ENCODE assay signal across 28 mouse cellular contexts in genomic region chr6:126337711-126338110, GRCm38 (mm10).
"Had no signal": no experiment of that assay in that cellular context is flagged by ENCODE, and none has a peak within 500 bp of the region (broad histone marks: within the 10 kb centered on the region; RNA-seq: fewer than 3 reads in every experiment).

No protein-coding gene starts in this region.

- DNase-seq: liver; liver, embryonic 13.5 days; liver, postnatal 0 days; lung, adult 18-20 months; lung, adult 2 months; lung, embryonic 14.5 days; lung, postnatal 10 days; lung, postnatal 14 days; lung, postnatal 36 days; lung, postnatal 4 days; midbrain, embryonic 14.5 days had no signal

- H3K4me1 ChIP-seq: limb, embryonic 13.5 days; limb, embryonic 15.5 days; liver, embryonic 12.5 days; liver, embryonic 13.5 days; liver, embryonic 15.5 days; lung, embryonic 15.5 days; megakaryocyte, embryonic 14.5 days; midbrain, embryonic 10.5 days; midbrain, embryonic 12.5 days; midbrain, embryonic 13.5 days; midbrain, embryonic 15.5 days; neural tube, embryonic 12.5 days; neural tube, embryonic 13.5 days had no signal

- H3K27me3 ChIP-seq: limb, embryonic 12.5 days; limb, embryonic 13.5 days; limb, embryonic 15.5 days; liver, embryonic 12.5 days; liver, embryonic 13.5 days; liver, embryonic 15.5 days; lung, embryonic 15.5 days; megakaryocyte, embryonic 14.5 days; midbrain, embryonic 12.5 days; midbrain, embryonic 13.5 days; midbrain, embryonic 15.5 days; neural tube, embryonic 12.5 days; neural tube, embryonic 13.5 days had no signal

- H3K4me3 ChIP-seq: limb, embryonic 10.5 days; limb, embryonic 12.5 days; limb, embryonic 13.5 days; limb, embryonic 15.5 days; liver, embryonic 12.5 days; liver, embryonic 13.5 days; liver, embryonic 15.5 days; lung, embryonic 15.5 days; megakaryocyte, embryonic 14.5 days; midbrain, embryonic 10.5 days; midbrain, embryonic 12.5 days; midbrain, embryonic 13.5 days; midbrain, embryonic 15.5 days; myocyte; neural tube, embryonic 12.5 days; neural tube, embryonic 13.5 days had no signal

- H3K27ac ChIP-seq: limb, embryonic 10.5 days; limb, embryonic 12.5 days; limb, embryonic 13.5 days; limb, embryonic 15.5 days; liver, embryonic 12.5 days; liver, embryonic 13.5 days; liver, embryonic 14.5 days; liver, embryonic 15.5 days; lung, embryonic 15.5 days; macrophage; midbrain, embryonic 10.5 days; midbrain, embryonic 12.5 days; midbrain, embryonic 13.5 days; midbrain, embryonic 15.5 days; neural tube, embryonic 12.5 days; neural tube, embryonic 13.5 days had no signal
